Mouse (Mus musculus): ENCODE data around the gene 1810010D01Rik. TPM values are rescaled to one million over a fixed set of nuclear protein-coding genes. Genes with fewer than 3 reads are reported as not detected.
A peak's percentile ranks its signal among the peaks of the same experiment; 100 is the strongest.

The 1810010D01Rik gene
- not detected in 2 replicates for polyA plus RNA-seq (2015; fragmentation: Nextera tagmentation; extraction: Ambion mirVana)

GRCm38 (mm10) chr7:145208006-145208405, at the start of gene 1810010D01Rik:
1810010D01Rik (minus strand) TSS chr7:145208119.
- no peak for ATAC-seq
- Histone ChIP-seq H3K4me3 (ENCODE audit: low read length) (no peak within 1 kb of the TSS), H3K9me3 (ENCODE audit: control insufficient read depth, low read length) (no peaks in the 10 kb centered on the region), H3K36me3 (ENCODE audit: control insufficient read depth, insufficient read depth, low read length) (no peaks in the 10 kb centered on the region), H3K9ac (ENCODE audit: low read depth, low read length) (peak within 1 kb of the TSS; percentile 69; the same call in 1 of the 2 replicates), H3K4me2 (ENCODE audit: low read length) (no peak within 1 kb of the TSS), H3K27me3 (replicated peaks; ENCODE audit: control insufficient read depth, insufficient read depth, low read length) (no peaks in the 10 kb centered on the region), H3K4me1 (ENCODE audit: control insufficient read depth, insufficient read depth, low read depth, low read length) (peaks cover 18% of the 10 kb centered on the region), H3K27ac (ENCODE audit: low read depth, low read length) (peak within 1 kb of the TSS; percentile 84; the same call in 1 of the 2 replicates)
- WGBS, result 89% methylated on average over 4 of the region's 4 CpGs

- H3K9me3 ChIP-seq (ENCODE audit: control insufficient read depth, low read length), result no peaks in the 10 kb centered on the region
- ATAC-seq, result no peak
- no peak overlapping the region for H3K27ac ChIP-seq (ENCODE audit: low read depth, low read length)
- no peak overlapping the region for H3K4me3 ChIP-seq (ENCODE audit: low read length)
- WGBS, result 71% methylated on average over 1 of the region's 1 CpGs
- H3K27me3 ChIP-seq (replicated peaks; ENCODE audit: control insufficient read depth, insufficient read depth, low read length), result no peaks in the 10 kb centered on the region
- H3K9ac ChIP-seq (ENCODE audit: low read depth, low read length), result no peak overlapping the region
- H3K4me2 ChIP-seq (ENCODE audit: low read length), result no peak overlapping the region
- H3K36me3 ChIP-seq (ENCODE audit: control insufficient read depth, insufficient read depth, low read length), result no peaks in the 10 kb centered on the region
- no peaks in the 10 kb centered on the region for H3K4me1 ChIP-seq (ENCODE audit: control insufficient read depth, insufficient read depth, low read depth, low read length)
Measured at GRCm38 (mm10) chr7:145256092-145256491, 48.2 kb upstream of the 1810010D01Rik start.

GRCm38 (mm10) chr7:145253986-145254630, 46.2 kb upstream of the 1810010D01Rik start:
- no peak overlapping the region for H3K9ac ChIP-seq (ENCODE audit: low read depth, low read length)
- no peak overlapping the region for H3K4me2 ChIP-seq (ENCODE audit: low read length)
- H3K9me3 ChIP-seq (ENCODE audit: control insufficient read depth, low read length), result no peaks in the 10 kb centered on the region
- ATAC-seq, result no peak
- 68% methylated on average over 3 of the region's 3 CpGs for WGBS
- no peaks in the 10 kb centered on the region for H3K27me3 ChIP-seq (replicated peaks; ENCODE audit: control insufficient read depth, insufficient read depth, low read length)
- no peak overlapping the region for H3K4me3 ChIP-seq (ENCODE audit: low read length)
- no peaks in the 10 kb centered on the region for H3K36me3 ChIP-seq (ENCODE audit: control insufficient read depth, insufficient read depth, low read length)
- no peak overlapping the region for H3K27ac ChIP-seq (ENCODE audit: low read depth, low read length)
- H3K4me1 ChIP-seq (ENCODE audit: control insufficient read depth, insufficient read depth, low read depth, low read length), result no peaks in the 10 kb centered on the region

GRCm38 (mm10) chr7:145252715-145253476, 45.0 kb upstream of the 1810010D01Rik start:
- Histone ChIP-seq H3K27me3 (replicated peaks; ENCODE audit: control insufficient read depth, insufficient read depth, low read length) (no peaks in the 10 kb centered on the region), H3K4me2 (ENCODE audit: low read length) (no peak overlapping the region), H3K9me3 (ENCODE audit: control insufficient read depth, low read length) (no peaks in the 10 kb centered on the region), H3K9ac (ENCODE audit: low read depth, low read length) (no peak overlapping the region), H3K27ac (ENCODE audit: low read depth, low read length) (no peak overlapping the region), H3K4me1 (ENCODE audit: control insufficient read depth, insufficient read depth, low read depth, low read length) (no peaks in the 10 kb centered on the region), H3K36me3 (ENCODE audit: control insufficient read depth, insufficient read depth, low read length) (no peaks in the 10 kb centered on the region), H3K4me3 (ENCODE audit: low read length) (no peak overlapping the region)
- 27% methylated on average over 8 of the region's 8 CpGs for WGBS
- ATAC-seq, result peak; percentile 83

GRCm38 (mm10) chr7:145250225-145250624, 42.3 kb upstream of the 1810010D01Rik start:
- Histone ChIP-seq H3K27ac (ENCODE audit: low read depth, low read length) (no peak overlapping the region), H3K36me3 (ENCODE audit: control insufficient read depth, insufficient read depth, low read length) (no peaks in the 10 kb centered on the region), H3K9ac (ENCODE audit: low read depth, low read length) (no peak overlapping the region), H3K4me3 (ENCODE audit: low read length) (no peak overlapping the region), H3K9me3 (ENCODE audit: control insufficient read depth, low read length) (no peaks in the 10 kb centered on the region), H3K27me3 (replicated peaks; ENCODE audit: control insufficient read depth, insufficient read depth, low read length) (no peaks in the 10 kb centered on the region), H3K4me2 (ENCODE audit: low read length) (no peak overlapping the region), H3K4me1 (ENCODE audit: control insufficient read depth, insufficient read depth, low read depth, low read length) (no peaks in the 10 kb centered on the region)
- 75% methylated on average over 9 of the region's 9 CpGs for WGBS
- ATAC-seq, result no peak

- H3K9me3 ChIP-seq (ENCODE audit: control insufficient read depth, low read length), result no peaks in the 10 kb centered on the region
- H3K27ac ChIP-seq (ENCODE audit: low read depth, low read length), result no peak overlapping the region
- no peak overlapping the region for H3K4me3 ChIP-seq (ENCODE audit: low read length)
- no peaks in the 10 kb centered on the region for H3K36me3 ChIP-seq (ENCODE audit: control insufficient read depth, insufficient read depth, low read length)
- no peak overlapping the region for H3K9ac ChIP-seq (ENCODE audit: low read depth, low read length)
- no peaks in the 10 kb centered on the region for H3K27me3 ChIP-seq (replicated peaks; ENCODE audit: control insufficient read depth, insufficient read depth, low read length)
- WGBS, result 89% methylated on average over 2 of the region's 2 CpGs
- no peak for ATAC-seq
- H3K4me2 ChIP-seq (ENCODE audit: low read length), result no peak overlapping the region
- no peaks in the 10 kb centered on the region for H3K4me1 ChIP-seq (ENCODE audit: control insufficient read depth, insufficient read depth, low read depth, low read length)
Measured at GRCm38 (mm10) chr7:145248911-145249310, 41.0 kb upstream of the 1810010D01Rik start.

- no peak overlapping the region for H3K27ac ChIP-seq (ENCODE audit: low read depth, low read length)
- peak; percentile 62 for ATAC-seq
- WGBS, result 15% methylated on average over 9 of the region's 9 CpGs
Measured at GRCm38 (mm10) chr7:145242851-145243712, 35.2 kb upstream of the 1810010D01Rik start.

GRCm38 (mm10) chr7:145242028-145242427, 34.1 kb upstream of the 1810010D01Rik start:
- no peaks in the 10 kb centered on the region for H3K4me1 ChIP-seq (ENCODE audit: control insufficient read depth, insufficient read depth, low read depth, low read length)
- WGBS, result 80% methylated on average over 9 of the region's 9 CpGs
- H3K27ac ChIP-seq (ENCODE audit: low read depth, low read length), result no peak overlapping the region
- H3K9me3 ChIP-seq (ENCODE audit: control insufficient read depth, low read length), result no peaks in the 10 kb centered on the region
- H3K4me3 ChIP-seq (ENCODE audit: low read length), result no peak overlapping the region
- no peak overlapping the region for H3K4me2 ChIP-seq (ENCODE audit: low read length)
- no peaks in the 10 kb centered on the region for H3K27me3 ChIP-seq (replicated peaks; ENCODE audit: control insufficient read depth, insufficient read depth, low read length)
- no peak overlapping the region for H3K9ac ChIP-seq (ENCODE audit: low read depth, low read length)
- H3K36me3 ChIP-seq (ENCODE audit: control insufficient read depth, insufficient read depth, low read length), result no peaks in the 10 kb centered on the region
- no peak for ATAC-seq

More at GRCm38 (mm10) chr7:145242851-145243712, 35.2 kb upstream of the 1810010D01Rik start:
- Histone ChIP-seq H3K9me3 (ENCODE audit: control insufficient read depth, low read length) (no peaks in the 10 kb centered on the region), H3K9ac (ENCODE audit: low read depth, low read length) (no peak overlapping the region), H3K27me3 (replicated peaks; ENCODE audit: control insufficient read depth, insufficient read depth, low read length) (no peaks in the 10 kb centered on the region), H3K36me3 (ENCODE audit: control insufficient read depth, insufficient read depth, low read length) (no peaks in the 10 kb centered on the region), H3K4me2 (ENCODE audit: low read length) (no peak overlapping the region), H3K4me3 (ENCODE audit: low read length) (no peak overlapping the region), H3K4me1 (ENCODE audit: control insufficient read depth, insufficient read depth, low read depth, low read length) (no peaks in the 10 kb centered on the region)

- H3K36me3 ChIP-seq (ENCODE audit: control insufficient read depth, insufficient read depth, low read length), result no peaks in the 10 kb centered on the region
- ATAC-seq, result no peak
- no peak overlapping the region for H3K4me3 ChIP-seq (ENCODE audit: low read length)
- H3K4me1 ChIP-seq (ENCODE audit: control insufficient read depth, insufficient read depth, low read depth, low read length), result no peaks in the 10 kb centered on the region
- H3K9ac ChIP-seq (ENCODE audit: low read depth, low read length), result no peak overlapping the region
- no peak overlapping the region for H3K4me2 ChIP-seq (ENCODE audit: low read length)
- no peak overlapping the region for H3K27ac ChIP-seq (ENCODE audit: low read depth, low read length)
- 81% methylated on average over 4 of the region's 4 CpGs for WGBS
- no peaks in the 10 kb centered on the region for H3K27me3 ChIP-seq (replicated peaks; ENCODE audit: control insufficient read depth, insufficient read depth, low read length)
- H3K9me3 ChIP-seq (ENCODE audit: control insufficient read depth, low read length), result no peaks in the 10 kb centered on the region
Measured at GRCm38 (mm10) chr7:145240929-145241328, 33.0 kb upstream of the 1810010D01Rik start.
